In the genomic region with DNA sequence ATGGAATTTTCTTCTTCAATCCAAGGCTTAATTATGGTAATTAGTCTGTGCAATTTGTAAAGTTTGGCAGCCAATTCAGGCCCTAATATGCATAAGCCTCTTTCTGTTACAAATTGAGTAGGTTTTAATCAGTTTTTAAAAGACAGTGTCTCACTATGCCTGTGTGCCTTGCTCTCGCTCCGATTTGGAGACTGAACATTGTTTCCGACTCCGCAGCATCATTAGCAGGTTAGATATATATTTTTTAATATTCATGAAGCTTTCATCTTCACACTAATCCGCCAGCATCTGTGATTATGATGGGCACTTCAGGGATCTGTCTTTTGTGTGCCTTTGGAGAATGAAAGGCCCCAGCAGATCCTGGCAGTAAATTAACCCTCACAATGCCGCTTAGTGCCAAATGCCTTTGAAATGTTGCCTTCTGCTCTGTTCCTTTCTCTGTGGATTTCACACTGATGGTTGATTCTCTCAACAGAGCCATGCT, we compare ENCODE assay signal across 9 mouse cellular contexts.
DNase-seq lines count a peak whose midpoint lies in the region; ATAC-seq lines count a peak whose summit lies in the region.
"Had no signal": no experiment of that assay in that cellular context is flagged by ENCODE, and none has a peak within 500 bp of the region (broad histone marks: within the 10 kb centered on the region; RNA-seq: fewer than 3 reads in every experiment).

No protein-coding gene starts in this region.

- peak overlapping the region; percentile 19; the same call in 1 of the 2 replicates for H3K27ac ChIP-seq in forebrain, embryonic 11.5 days (ENCODE audit: low read depth, low read length)
- peak overlapping the region; percentile 24; the same call in 1 of the 2 replicates for H3K27ac ChIP-seq in neural tube, embryonic 14.5 days (ENCODE audit: low read depth, low read length)

- H3K36me3 ChIP-seq in forebrain, embryonic 11.5 days (ENCODE audit: control insufficient read depth, insufficient read depth, low read length) = no peaks in the 10 kb centered on the region
- H3K36me3 ChIP-seq in neural tube, embryonic 14.5 days (ENCODE audit: control insufficient read depth, insufficient read depth, low read length) = no peaks in the 10 kb centered on the region

- H3K9ac ChIP-seq in forebrain, embryonic 11.5 days (ENCODE audit: low read length) = no peak overlapping the region
- no peak overlapping the region; the same call in 1 of the 2 replicates for H3K9ac ChIP-seq in neural tube, embryonic 14.5 days (replicated peaks; ENCODE audit: low read depth, low read length)

- no peak overlapping the region for H3K4me2 ChIP-seq in forebrain, embryonic 11.5 days (ENCODE audit: low read depth, low read length, severe bottlenecking)
- H3K4me2 ChIP-seq in neural tube, embryonic 14.5 days (ENCODE audit: low read depth, low read length) = peak overlapping the region; percentile 33; the same call in 1 of the 2 replicates

- 5% methylated on average over 6 of the region's 6 CpGs for WGBS in forebrain, embryonic 11.5 days
- 6% methylated on average over 6 of the region's 6 CpGs for WGBS in neural tube, embryonic 14.5 days

- DNase-seq in heart, adult 11 months = peak; percentile 75
- DNase-seq in heart, adult 9 months (ENCODE audit: low spot score in 2 of 2) = no peak
- peak; percentile 58 for DNase-seq in forebrain, embryonic 11.5 days (ENCODE audit: low spot score)
- DNase-seq in layer of hippocampus, adult 9-11 months = peak; percentile 19
- DNase-seq in cerebellum, adult 9-11 months = no peak
- no peak for DNase-seq in kidney, adult 9 months
- DNase-seq: lung, adult 18-20 months had no signal

- peaks cover 22% of the 10 kb centered on the region for H3K27me3 ChIP-seq in forebrain, embryonic 11.5 days (ENCODE audit: control insufficient read depth, insufficient read depth, low read length)
- H3K27me3 ChIP-seq in neural tube, embryonic 14.5 days (ENCODE audit: control insufficient read depth, insufficient read depth, low read length) = no peaks in the 10 kb centered on the region

- H3K4me1 ChIP-seq in forebrain, embryonic 11.5 days (replicated peaks; ENCODE audit: control insufficient read depth, insufficient read depth, low read length) = no peaks in the 10 kb centered on the region
- H3K4me1 ChIP-seq in neural tube, embryonic 14.5 days (ENCODE audit: control insufficient read depth, insufficient read depth, low read length) = peaks cover 7% of the 10 kb centered on the region; the same call in 1 of the 2 replicates

- no peaks in the 10 kb centered on the region for H3K9me3 ChIP-seq in forebrain, embryonic 11.5 days (ENCODE audit: control insufficient read depth, low read length)
- no peaks in the 10 kb centered on the region for H3K9me3 ChIP-seq in neural tube, embryonic 14.5 days (ENCODE audit: control insufficient read depth, low read length)

- H3K4me3 ChIP-seq in forebrain, embryonic 11.5 days (ENCODE audit: low read depth, low read length) = no peak overlapping the region
- H3K4me3 ChIP-seq in neural tube, embryonic 14.5 days (ENCODE audit: low read depth, low read length) = 0 out of 2 replicates have a peak overlapping the region, but pooled peaks have one; percentile 1

- ATAC-seq in forebrain, embryonic 11.5 days (replicated peaks; ENCODE audit: low FRiP score) = peak; percentile 92
- ATAC-seq in neural tube, embryonic 14.5 days (ENCODE audit: low read depth) = peak; percentile 89
- no peak for ATAC-seq in CD4-positive, CD25-positive, alpha-beta regulatory T cell, adult 4 months

Comparison
In these comparisons a context has a peak if more than half of its experiments do, and no peak if none do; other contexts are left out.
1. DNase-seq: peak in heart, adult 11 months (single experiment), forebrain, embryonic 11.5 days (single experiment) and layer of hippocampus, adult 9-11 months (single experiment); none in heart, adult 9 months (0 of 2), cerebellum, adult 9-11 months (single experiment) and kidney, adult 9 months (single experiment).